Mouse (Mus musculus) heart, postnatal 0 days (tissue): ENCODE data around the gene Necab2.

Experiments
- CTCF ChIP-seq: IDR thresholded peaks from 2 replicates; pipeline ENCODE4 v1.5.1; 2016; ENCODE audit warnings: antibody characterized with exemption, control low read depth, low read depth
- EP300 ChIP-seq: IDR thresholded peaks from 2 replicates; pipeline ENCODE4 v1.6.1; 2016; ENCODE audit warnings: antibody characterized with exemption, low read depth

- TF ChIP-seq EP300 (no peak), CTCF (no peak)
Measured at GRCm38 (mm10) chr8:119451131-119451530, 4.6 kb downstream of the Necab2 start.
